Mouse (Mus musculus) lung, embryonic 14.5 days (tissue): ENCODE measurements around the gene Rhd. TPM values are rescaled to one million over a fixed set of nuclear protein-coding genes. Genes with fewer than 3 reads are reported as not detected.

Experiments
- ATAC-seq: fragments of 200-750 bp; cut with Nextera tagmentation; 2 replicates; pipeline ENCODE4 v1.8.0; 2017; ENCODE audit warnings: mild to moderate bottlenecking, moderate TSS enrichment, moderate library complexity; ENCODE audit not compliant: insufficient read depth
- DNase-seq: peaks from one replicate; pipeline ENCODE4 v3.0.0-alpha.2; 2015
- H3K27ac ChIP-seq: fragments of 300-500 bp; sonication (generic); 2 replicates; pipeline ENCODE4 v1.5.1; 2014; ENCODE audit warnings: low read depth, mild to moderate bottlenecking, moderate library complexity
- H3K27me3 ChIP-seq: fragments of 300-500 bp; sonication (generic); 2 replicates; pipeline ENCODE4 v1.6.1; 2014; ENCODE audit warnings: low read length, control low read depth; ENCODE audit not compliant: insufficient read depth
- H3K36me3 ChIP-seq: fragments of 300-500 bp; sonication (generic); 2 replicates; pipeline ENCODE4 v1.6.1; 2014; ENCODE audit warnings: control low read depth; ENCODE audit not compliant: insufficient read depth
- H3K4me1 ChIP-seq: fragments of 300-500 bp; sonication (generic); 2 replicates; pipeline ENCODE4 v1.6.1; 2014; ENCODE audit warnings: antibody characterized with exemption, control low read depth; ENCODE audit not compliant: insufficient read depth
- H3K4me2 ChIP-seq: fragments of 300-500 bp; sonication (generic); 2 replicates; pipeline ENCODE4 v1.6.1; 2014; ENCODE audit warnings: mild to moderate bottlenecking
- H3K4me3 ChIP-seq: fragments of 300-500 bp; sonication (generic); 2 replicates; pipeline ENCODE4 v1.5.1; 2014; ENCODE audit warnings: low read depth, low read length
- H3K9ac ChIP-seq: fragments of 300-500 bp; sonication (generic); 2 replicates; pipeline ENCODE4 v1.6.1; 2014
- H3K9me3 ChIP-seq: fragments of 300-500 bp; sonication (generic); 2 replicates; pipeline ENCODE4 v1.6.1; 2016; ENCODE audit warnings: low read depth, low read length, control low read depth
- CTCF ChIP-seq: IDR thresholded peaks from 2 replicates; pipeline ENCODE4 v1.5.1; 2016; ENCODE audit warnings: antibody characterized with exemption, low read depth
- WGBS: fragments of 180-500 bp; shearing (Covaris S2); extraction: QIAGEN DNeasy Blood & Tissue Kit; methylation state at CpG from one replicate; pipeline ENCODE4 v1.1.7; 2014; 5-methylcytosine and 5-hydroxymethylcytosine counted together
- polyA plus RNA-seq: library from polyadenylated mRNA; unstranded; fragments of >200 nt; fragmentation: Nextera tagmentation; extraction: Ambion mirVana; gene quantifications from 2 replicates; pipeline ENCODE4 v1.2.1, GENCODE M21; 2014

Gene Rhd
- polyA plus RNA-seq, 1 experiment from 2014 or later = 1.7 TPM

DNA sequence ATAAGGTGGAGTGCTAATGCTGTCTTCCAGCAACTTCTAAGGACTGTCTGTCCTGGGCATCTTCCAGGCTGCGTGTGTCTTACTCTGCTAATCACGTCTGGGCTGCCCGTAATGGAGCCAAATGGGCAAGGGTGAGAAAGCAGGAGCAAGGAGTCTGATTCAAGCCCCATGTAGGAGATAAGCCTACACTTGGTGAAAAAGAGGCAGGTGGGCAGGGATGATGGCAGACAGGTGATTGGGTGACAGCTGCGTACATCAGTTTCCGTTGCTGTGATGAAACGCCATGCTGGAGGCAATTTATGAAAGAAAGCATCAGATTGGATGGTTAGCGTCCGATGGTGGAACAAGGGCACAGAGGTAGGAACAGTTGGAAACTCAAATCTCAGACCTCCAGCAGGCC is 2.9 kb downstream of the Rhd start:
- WGBS = 85% methylated on average over 8 of the region's 8 CpGs
- no peak overlapping the region for H3K27ac ChIP-seq
- no peak overlapping the region; the same call in 1 of the 2 replicates for H3K4me2 ChIP-seq
- DNase-seq = no peak
- no peaks in the 10 kb centered on the region for H3K9me3 ChIP-seq
- 0 out of 2 replicates have a peak, but pooled peaks cover 3% of the 10 kb centered on the region for H3K4me1 ChIP-seq
- peaks cover 22% of the 10 kb centered on the region for H3K27me3 ChIP-seq
- TF ChIP-seq CTCF = no peak
- H3K36me3 ChIP-seq = no peaks in the 10 kb centered on the region
- H3K4me3 ChIP-seq = no peak overlapping the region
- ATAC-seq = no peak
- H3K9ac ChIP-seq = no peak overlapping the region

DNA sequence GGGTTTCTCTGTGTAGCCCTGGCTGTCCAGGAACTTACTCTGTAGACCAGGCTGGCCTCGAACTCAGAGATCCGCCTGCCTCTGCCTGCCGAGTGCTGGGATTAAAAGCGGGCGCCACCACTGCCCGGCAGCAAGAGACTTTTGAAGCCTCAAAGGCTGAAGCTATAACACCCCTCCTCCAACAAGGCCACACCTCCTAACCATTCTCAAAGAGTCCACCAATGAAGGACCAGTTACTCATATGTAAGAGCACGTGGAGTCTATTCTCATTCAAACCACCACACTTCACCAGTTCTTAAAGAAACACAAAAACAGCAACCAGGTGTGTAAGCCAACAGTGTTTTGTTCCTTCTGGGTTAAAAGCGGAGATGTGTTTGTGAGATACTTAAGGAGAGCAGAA is 3.3 kb downstream of the Rhd start:
- peak overlapping the region; percentile 30; the same call in 1 of the 2 replicates for H3K4me2 ChIP-seq
- no peak overlapping the region for H3K9ac ChIP-seq
- no peaks in the 10 kb centered on the region for H3K36me3 ChIP-seq
- DNase-seq = no peak
- no peak overlapping the region for H3K27ac ChIP-seq
- WGBS = 87% methylated on average over 8 of the region's 8 CpGs
- ATAC-seq = no peak
- no peak for TF ChIP-seq CTCF
- no peak overlapping the region for H3K4me3 ChIP-seq
- H3K9me3 ChIP-seq = no peaks in the 10 kb centered on the region
- H3K4me1 ChIP-seq = 0 out of 2 replicates have a peak, but pooled peaks cover 3% of the 10 kb centered on the region
- peaks cover 22% of the 10 kb centered on the region for H3K27me3 ChIP-seq

DNA sequence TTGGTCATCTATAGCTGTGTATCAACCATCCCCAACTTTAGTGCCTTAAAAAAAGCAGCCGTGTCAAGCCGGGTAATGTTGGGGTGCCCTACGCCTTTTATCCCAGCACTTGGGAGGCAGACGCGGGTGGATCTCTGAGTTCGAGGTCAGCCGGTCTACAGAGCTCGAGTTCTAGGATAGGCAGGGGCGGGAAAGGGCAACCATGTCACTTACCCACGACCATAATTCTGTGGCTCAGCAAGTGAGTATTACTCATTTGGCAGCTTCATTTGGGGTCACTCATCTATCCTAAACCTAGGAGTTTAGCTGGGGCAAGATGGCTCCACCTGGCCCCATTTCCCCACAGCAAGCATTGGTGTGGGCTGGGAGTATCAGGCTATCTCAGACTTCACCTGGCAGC is 3.7 kb downstream of the Rhd start:
- WGBS = 82% methylated on average over 10 of the region's 10 CpGs
- Histone ChIP-seq H3K9ac (no peak overlapping the region; the same call in 1 of the 2 replicates), H3K27me3 (peaks cover 22% of the 10 kb centered on the region), H3K4me3 (peak overlapping the region; percentile 3; the same call in 1 of the 2 replicates), H3K36me3 (no peaks in the 10 kb centered on the region), H3K27ac (peak overlapping the region; percentile 10; the same call in 1 of the 2 replicates), H3K4me2 (peak overlapping the region; percentile 30; the same call in 1 of the 2 replicates), H3K9me3 (no peaks in the 10 kb centered on the region), H3K4me1 (0 out of 2 replicates have a peak, but pooled peaks cover 3% of the 10 kb centered on the region)
- no peak for TF ChIP-seq CTCF
- ATAC-seq (no peak), DNase-seq (no peak)

DNA sequence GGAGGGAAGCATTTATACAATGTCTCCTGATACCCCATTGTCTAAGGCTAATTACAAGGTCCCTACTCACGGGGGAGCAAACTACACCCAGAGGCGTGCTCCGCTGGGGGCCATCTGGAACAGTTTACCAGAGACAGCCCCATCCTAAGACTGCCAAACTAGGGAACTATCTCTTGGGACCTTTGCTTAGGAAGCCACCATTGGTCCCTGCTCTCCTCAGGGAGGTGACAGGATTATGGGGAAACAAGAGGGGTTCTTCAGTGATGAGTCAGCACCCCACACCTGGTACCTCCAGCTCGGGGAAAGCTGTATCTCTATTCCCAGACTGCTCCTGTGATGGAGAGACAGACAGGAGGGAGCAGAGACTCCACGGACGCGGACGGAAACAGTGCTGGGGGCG is 4.2 kb downstream of the Rhd start:
- Histone ChIP-seq H3K27me3 (peaks cover 22% of the 10 kb centered on the region), H3K36me3 (no peaks in the 10 kb centered on the region), H3K4me3 (peak overlapping the region; percentile 3; the same call in 1 of the 2 replicates), H3K9ac (no peak overlapping the region; the same call in 1 of the 2 replicates), H3K4me2 (peak overlapping the region; percentile 30; the same call in 1 of the 2 replicates), H3K4me1 (0 out of 2 replicates have a peak, but pooled peaks cover 3% of the 10 kb centered on the region), H3K27ac (peak overlapping the region; percentile 10; the same call in 1 of the 2 replicates), H3K9me3 (no peaks in the 10 kb centered on the region)
- TF ChIP-seq CTCF = no peak
- DNase-seq (no peak), ATAC-seq (no peak)
- WGBS = 28% methylated on average over 9 of the region's 9 CpGs

DNA sequence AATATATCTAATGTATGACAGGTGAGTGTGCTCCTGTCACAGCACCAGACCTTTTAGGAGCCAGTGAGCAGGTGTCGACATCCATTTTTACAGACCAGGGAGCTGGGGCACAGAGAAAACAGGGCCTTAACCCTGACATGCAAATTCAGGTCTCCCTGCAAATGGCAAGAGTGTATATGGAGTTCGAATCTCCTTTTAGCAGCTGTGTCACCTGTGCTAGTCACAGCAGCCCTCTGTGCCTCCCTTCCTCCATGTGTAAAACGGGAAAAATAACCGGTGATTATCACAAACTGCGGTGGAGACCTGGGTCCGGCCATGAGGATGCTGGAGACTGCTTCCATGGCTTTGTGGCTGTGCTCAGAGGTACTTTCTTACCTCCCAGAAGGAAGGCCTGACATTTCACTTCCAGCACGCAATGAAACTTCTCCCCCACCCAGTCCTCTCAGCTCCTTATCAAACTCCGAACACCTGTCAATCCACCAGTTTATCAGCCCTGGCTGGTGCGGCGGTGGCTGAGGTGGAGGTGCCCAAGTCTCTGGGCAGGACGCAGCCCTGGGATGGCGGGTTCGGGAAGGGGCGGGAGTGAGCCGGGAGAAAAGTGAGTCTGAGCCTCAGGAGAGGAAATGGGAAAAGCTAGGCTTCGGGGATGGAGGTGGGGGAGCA is 4.9 kb downstream of the Rhd start:
- 0 out of 2 replicates have a peak, but pooled peaks cover 3% of the 10 kb centered on the region for H3K4me1 ChIP-seq
- H3K4me3 ChIP-seq = peak overlapping the region; percentile 12; the same call in 1 of the 2 replicates
- TF ChIP-seq CTCF = no peak
- DNase-seq (no peak), ATAC-seq (peak; percentile 33; the same call in 1 of the 2 replicates)
- peak overlapping the region; percentile 20; the same call in 1 of the 2 replicates for H3K9ac ChIP-seq
- H3K36me3 ChIP-seq = no peaks in the 10 kb centered on the region
- H3K27me3 ChIP-seq = peaks cover 22% of the 10 kb centered on the region
- peak overlapping the region; percentile 34; the same call in 1 of the 2 replicates for H3K27ac ChIP-seq
- H3K9me3 ChIP-seq = no peaks in the 10 kb centered on the region
- H3K4me2 ChIP-seq = peak overlapping the region; percentile 51
- 11% methylated on average over 16 of the region's 16 CpGs for WGBS

DNA sequence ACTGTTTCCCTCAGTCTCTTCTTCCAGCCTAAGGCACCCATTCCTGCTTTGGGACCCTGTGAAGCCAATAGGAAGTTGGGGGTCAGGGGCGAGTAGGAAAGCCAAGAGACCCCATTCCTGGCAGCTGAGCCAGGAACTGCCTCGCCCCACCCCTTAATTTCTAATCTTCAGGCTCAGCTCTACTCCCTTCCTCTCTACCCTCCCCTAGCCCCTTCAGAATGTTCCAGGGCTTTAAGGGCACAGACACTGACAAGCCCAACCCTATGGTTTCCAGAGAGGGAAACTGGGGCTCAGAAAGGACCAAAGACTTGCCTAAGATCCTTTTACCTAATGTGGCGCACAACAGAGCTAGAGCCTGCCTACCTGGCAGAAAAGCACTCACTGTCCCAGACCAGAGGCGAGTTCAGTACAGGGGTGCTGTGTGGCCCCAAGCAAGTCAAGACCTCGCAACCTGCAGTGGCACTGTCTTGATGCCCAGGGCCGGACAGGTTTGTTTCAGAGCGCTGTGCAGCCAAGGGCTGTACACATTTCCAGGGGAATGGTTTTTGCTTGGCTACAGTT is 5.6 kb downstream of the Rhd start:
- no peaks in the 10 kb centered on the region for H3K9me3 ChIP-seq
- no peak overlapping the region for H3K27ac ChIP-seq
- peak overlapping the region; percentile 12; the same call in 1 of the 2 replicates for H3K4me3 ChIP-seq
- peaks cover 22% of the 10 kb centered on the region for H3K27me3 ChIP-seq
- no peak for DNase-seq
- WGBS = 44% methylated on average over 7 of the region's 7 CpGs
- no peak; the same call in 1 of the 2 replicates for ATAC-seq
- TF ChIP-seq CTCF = no peak
- no peaks in the 10 kb centered on the region for H3K36me3 ChIP-seq
- peak overlapping the region; percentile 51 for H3K4me2 ChIP-seq
- H3K4me1 ChIP-seq = 0 out of 2 replicates have a peak, but pooled peaks cover 3% of the 10 kb centered on the region
- H3K9ac ChIP-seq = peak overlapping the region; percentile 20

DNA sequence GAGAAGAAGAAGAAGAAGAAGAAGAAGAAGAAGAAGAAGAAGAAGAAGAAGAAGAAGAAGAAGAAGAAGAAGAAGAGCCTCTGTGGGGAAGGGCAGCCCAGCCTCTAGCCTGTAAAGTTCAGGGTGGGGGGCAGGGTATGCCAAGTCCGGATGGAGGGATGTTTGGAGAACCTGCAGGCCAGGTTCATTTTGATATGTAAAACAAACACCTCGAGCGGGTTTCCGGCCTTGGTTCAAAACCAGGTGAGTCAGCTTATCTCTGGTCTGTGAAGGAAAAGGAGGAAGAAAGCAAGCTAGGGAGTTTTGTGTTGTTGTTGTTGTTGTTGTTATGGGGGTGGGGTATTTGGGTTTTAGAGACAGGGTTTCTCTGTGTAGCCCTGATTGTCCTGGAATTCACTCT is 7.1 kb downstream of the Rhd start:
- Histone ChIP-seq H3K9ac (no peak overlapping the region), H3K36me3 (no peaks in the 10 kb centered on the region), H3K9me3 (no peaks in the 10 kb centered on the region), H3K27ac (no peak overlapping the region), H3K27me3 (peaks cover 22% of the 10 kb centered on the region), H3K4me2 (no peak overlapping the region), H3K4me1 (0 out of 2 replicates have a peak, but pooled peaks cover 3% of the 10 kb centered on the region), H3K4me3 (no peak overlapping the region)
- 30% methylated on average over 4 of the region's 4 CpGs for WGBS
- ATAC-seq (no peak), DNase-seq (no peak)
- TF ChIP-seq CTCF = no peak
